Mouse (Mus musculus) hindbrain, embryonic 15.5 days (tissue): ENCODE data around the gene Cwc22. TPM values are rescaled to one million over a fixed set of nuclear protein-coding genes. Genes with fewer than 3 reads are reported as not detected.

Experiments
- ATAC-seq: fragments of 200-750 bp; cut with Nextera tagmentation; 2 replicates; pipeline ENCODE4 v1.8.0; 2017; ENCODE audit warnings: low read depth, moderate number of reproducible peaks, moderate TSS enrichment; ENCODE audit not compliant: low FRiP score
- H3K27ac ChIP-seq: fragments of 300-500 bp; sonication (generic); replicated peaks from 2 replicates; pipeline ENCODE4 v1.5.1; 2015; ENCODE audit warnings: mild to moderate bottlenecking, inconsistent platforms
- H3K27me3 ChIP-seq: fragments of 300-500 bp; sonication (generic); 2 replicates; pipeline ENCODE4 v1.6.1; 2015; ENCODE audit warnings: control low read depth, inconsistent platforms
- H3K36me3 ChIP-seq: fragments of 300-500 bp; sonication (generic); 2 replicates; pipeline ENCODE4 v1.6.1; 2015; ENCODE audit warnings: control low read depth, inconsistent platforms
- H3K4me1 ChIP-seq: fragments of 300-500 bp; sonication (generic); replicated peaks from 2 replicates; pipeline ENCODE4 v1.6.1; 2015; ENCODE audit warnings: control low read depth, inconsistent platforms
- H3K4me2 ChIP-seq: fragments of 300-500 bp; sonication (generic); 2 replicates; pipeline ENCODE4 v1.6.1; 2015; ENCODE audit warnings: moderate library complexity, mild to moderate bottlenecking, inconsistent platforms
- H3K4me3 ChIP-seq: fragments of 300-500 bp; sonication (generic); 2 replicates; pipeline ENCODE4 v1.5.1; 2015; ENCODE audit warnings: mild to moderate bottlenecking, inconsistent platforms
- H3K9ac ChIP-seq: fragments of 300-500 bp; sonication (generic); 2 replicates; pipeline ENCODE4 v1.6.1; 2015; ENCODE audit warnings: inconsistent platforms
- H3K9me3 ChIP-seq: fragments of 300-500 bp; sonication (generic); 2 replicates; pipeline ENCODE4 v1.6.1; 2016; ENCODE audit warnings: control low read depth, inconsistent platforms
- WGBS: fragments of 180-500 bp; shearing (Covaris S2); methylation state at CpG from one replicate; pipeline ENCODE4 v1.1.7; 2015; 5-methylcytosine and 5-hydroxymethylcytosine counted together
- polyA plus RNA-seq: library from polyadenylated mRNA; unstranded; fragments of >200 nt; fragmentation: Nextera tagmentation; extraction: Ambion mirVana; gene quantifications from 2 replicates; pipeline ENCODE4 v1.2.1, GENCODE M21; 2015

Cwc22 gene
- polyA plus RNA-seq, 1 experiment from 2014 or later, result 16.4 TPM

GRCm38 (mm10) chr2:77961256-77961655, 15.1 kb upstream of the Cwc22 start:
- Histone ChIP-seq H3K27me3 (no peaks in the 10 kb centered on the region), H3K9me3 (no peaks in the 10 kb centered on the region), H3K9ac (no peak overlapping the region), H3K36me3 (no peaks in the 10 kb centered on the region), H3K4me2 (no peak overlapping the region), H3K4me3 (no peak overlapping the region), H3K27ac (no peak overlapping the region), H3K4me1 (no peaks in the 10 kb centered on the region)
- WGBS, result 71% methylated on average over 1 of the region's 1 CpGs
- ATAC-seq, result no peak

- H3K36me3 ChIP-seq, result no peaks in the 10 kb centered on the region
- H3K4me1 ChIP-seq, result no peaks in the 10 kb centered on the region
- H3K27me3 ChIP-seq, result no peaks in the 10 kb centered on the region
- no peak overlapping the region for H3K9ac ChIP-seq
- 89% methylated on average over 3 of the region's 3 CpGs for WGBS
- ATAC-seq, result no peak
- no peak overlapping the region for H3K4me3 ChIP-seq
- H3K9me3 ChIP-seq, result no peaks in the 10 kb centered on the region
- H3K27ac ChIP-seq, result no peak overlapping the region
- H3K4me2 ChIP-seq, result no peak overlapping the region
Observed at GRCm38 (mm10) chr2:77960711-77961110, 14.5 kb upstream of the Cwc22 start.

- Histone ChIP-seq H3K27ac (no peak overlapping the region), H3K9me3 (no peaks in the 10 kb centered on the region), H3K4me3 (no peak overlapping the region), H3K9ac (no peak overlapping the region), H3K4me2 (no peak overlapping the region), H3K4me1 (no peaks in the 10 kb centered on the region), H3K36me3 (no peaks in the 10 kb centered on the region), H3K27me3 (no peaks in the 10 kb centered on the region)
- ATAC-seq, result no peak
- WGBS, result 88% methylated on average over 1 of the region's 1 CpGs
Observed at GRCm38 (mm10) chr2:77959341-77959740, 13.2 kb upstream of the Cwc22 start.

GRCm38 (mm10) chr2:77951415-77951913, 5.3 kb upstream of the Cwc22 start:
- Histone ChIP-seq H3K4me3 (no peak overlapping the region), H3K27me3 (no peaks in the 10 kb centered on the region), H3K9ac (no peak overlapping the region), H3K9me3 (no peaks in the 10 kb centered on the region), H3K4me1 (no peaks in the 10 kb centered on the region), H3K27ac (no peak overlapping the region), H3K36me3 (no peaks in the 10 kb centered on the region), H3K4me2 (no peak overlapping the region)
- ATAC-seq, result no peak
- 90% methylated on average over 6 of the region's 6 CpGs for WGBS

GRCm38 (mm10) chr2:77950111-77950510, 3.9 kb upstream of the Cwc22 start:
- Histone ChIP-seq H3K27ac (no peak overlapping the region), H3K9me3 (no peaks in the 10 kb centered on the region), H3K36me3 (no peaks in the 10 kb centered on the region), H3K9ac (no peak overlapping the region), H3K4me3 (no peak overlapping the region), H3K4me1 (peaks cover 3% of the 10 kb centered on the region), H3K27me3 (no peaks in the 10 kb centered on the region), H3K4me2 (no peak overlapping the region)
- WGBS, result 74% methylated on average over 1 of the region's 1 CpGs
- ATAC-seq, result no peak

- whole genome bisulfite sequencing, result 86% methylated on average over 1 of the region's 1 CpGs
- Histone ChIP-seq H3K27me3 (no peaks in the 10 kb centered on the region), H3K4me3 (no peak overlapping the region)
Observed at GRCm38 (mm10) chr2:77949521-77949920, 3.3 kb upstream of the Cwc22 start.

GRCm38 (mm10) chr2:77948921-77949320, 2.7 kb upstream of the Cwc22 start:
- ATAC-seq, result no peak
- Histone ChIP-seq H3K4me2 (no peak overlapping the region), H3K4me3 (no peak overlapping the region), H3K4me1 (peaks cover 13% of the 10 kb centered on the region), H3K9me3 (no peaks in the 10 kb centered on the region), H3K27ac (no peak overlapping the region), H3K27me3 (no peaks in the 10 kb centered on the region), H3K36me3 (no peaks in the 10 kb centered on the region), H3K9ac (no peak overlapping the region)
- WGBS, result 90% methylated on average over 2 of the region's 2 CpGs

More at GRCm38 (mm10) chr2:77949521-77949920, 3.3 kb upstream of the Cwc22 start:
- Histone ChIP-seq H3K36me3 (no peaks in the 10 kb centered on the region), H3K4me1 (peaks cover 9% of the 10 kb centered on the region), H3K9ac (no peak overlapping the region), H3K27ac (no peak overlapping the region), H3K9me3 (no peaks in the 10 kb centered on the region), H3K4me2 (no peak overlapping the region)
- ATAC-seq, result no peak

GRCm38 (mm10) chr2:77948126-77948525, 2.0 kb upstream of the Cwc22 start:
- Histone ChIP-seq H3K4me1 (peaks cover 13% of the 10 kb centered on the region), H3K27me3 (no peaks in the 10 kb centered on the region), H3K36me3 (no peaks in the 10 kb centered on the region), H3K4me2 (no peak overlapping the region), H3K4me3 (no peak overlapping the region), H3K27ac (no peak overlapping the region), H3K9ac (no peak overlapping the region), H3K9me3 (no peaks in the 10 kb centered on the region)
- no peak for ATAC-seq
- 82% methylated on average over 1 of the region's 1 CpGs for WGBS

GRCm38 (mm10) chr2:77947161-77947870, 1.1 kb upstream of the Cwc22 start:
- peaks cover 13% of the 10 kb centered on the region for H3K4me1 ChIP-seq
- H3K4me3 ChIP-seq, result no peak overlapping the region
- H3K27me3 ChIP-seq, result no peaks in the 10 kb centered on the region
- H3K27ac ChIP-seq, result no peak overlapping the region
- no peaks in the 10 kb centered on the region for H3K9me3 ChIP-seq
- 75% methylated on average over 3 of the region's 3 CpGs for WGBS
- H3K9ac ChIP-seq, result no peak overlapping the region
- no peaks in the 10 kb centered on the region for H3K36me3 ChIP-seq
- no peak for ATAC-seq
- H3K4me2 ChIP-seq, result no peak overlapping the region

- Histone ChIP-seq H3K9ac (peak overlapping the region; percentile 92), H3K4me3 (peak overlapping the region; percentile 90), H3K36me3 (no peaks in the 10 kb centered on the region), H3K4me1 (peaks cover 13% of the 10 kb centered on the region), H3K27ac (no peak overlapping the region), H3K9me3 (no peaks in the 10 kb centered on the region), H3K27me3 (no peaks in the 10 kb centered on the region), H3K4me2 (peak overlapping the region; percentile 75)
- WGBS, result 46% methylated on average over 8 of the region's 8 CpGs
- no peak for ATAC-seq
Observed at GRCm38 (mm10) chr2:77944860-77945595, 1.1 kb downstream of the Cwc22 start.

- H3K36me3 ChIP-seq, result no peaks in the 10 kb centered on the region
- H3K4me3 ChIP-seq, result no peak overlapping the region
- no peak for ATAC-seq
- no peak overlapping the region for H3K9ac ChIP-seq
- H3K4me2 ChIP-seq, result no peak overlapping the region
- no peak overlapping the region for H3K27ac ChIP-seq
- no peaks in the 10 kb centered on the region for H3K9me3 ChIP-seq
- H3K27me3 ChIP-seq, result no peaks in the 10 kb centered on the region
- WGBS, result 95% methylated on average over 5 of the region's 5 CpGs
- peaks cover 13% of the 10 kb centered on the region for H3K4me1 ChIP-seq
Observed at GRCm38 (mm10) chr2:77944281-77944680, 1.9 kb downstream of the Cwc22 start.

- Histone ChIP-seq H3K9me3 (no peaks in the 10 kb centered on the region), H3K4me1 (peaks cover 13% of the 10 kb centered on the region), H3K36me3 (no peaks in the 10 kb centered on the region), H3K27me3 (no peaks in the 10 kb centered on the region), H3K27ac (no peak overlapping the region), H3K4me2 (no peak overlapping the region), H3K4me3 (no peak overlapping the region), H3K9ac (no peak overlapping the region)
- WGBS, result 96% methylated on average over 2 of the region's 2 CpGs
- ATAC-seq, result no peak
Observed at GRCm38 (mm10) chr2:77941944-77942343, 4.2 kb downstream of the Cwc22 start.
